Mouse (Mus musculus) R1 (cell line): ENCODE results near the gene Gabrb1.
A peak's percentile ranks its signal among the peaks of the same experiment; 100 is the strongest.
"Not testable (repeated sequence)": the region's sequence is repeated elsewhere in the genome, so short reads cannot be mapped to it uniquely, and the experiment has no call there.

Experiments used
- DNase-seq: peaks from one replicate; pipeline ENCODE4 v3.0.0-alpha.2; 2018; ENCODE audit warnings: low read depth, low spot score

Gene Gabrb1

GRCm38 (mm10) chr5:72036954-72037353 is 379.0 kb downstream of the Gabrb1 start:
- DNase-seq: no peak

- no peak for DNase-seq
Observed at GRCm38 (mm10) chr5:72043226-72044151, 385.6 kb downstream of the Gabrb1 start.

GRCm38 (mm10) chr5:72046261-72046660 is 388.3 kb downstream of the Gabrb1 start:
- DNase-seq: no peak

- DNase-seq: no peak
Observed at GRCm38 (mm10) chr5:72064079-72064478, 406.2 kb downstream of the Gabrb1 start.

- no peak for DNase-seq
Observed at GRCm38 (mm10) chr5:72068826-72069225, 410.9 kb downstream of the Gabrb1 start.

- not testable (repeated sequence) for DNase-seq
Observed at GRCm38 (mm10) chr5:72069398-72069797, 411.5 kb downstream of the Gabrb1 start.

GRCm38 (mm10) chr5:72076781-72077180 is 418.9 kb downstream of the Gabrb1 start:
- no peak for DNase-seq

GRCm38 (mm10) chr5:72086518-72086917 is 428.6 kb downstream of the Gabrb1 start:
- DNase-seq: no peak

- DNase-seq: peak; percentile 4
Observed at GRCm38 (mm10) chr5:72094582-72094981, 436.7 kb downstream of the Gabrb1 start.

GRCm38 (mm10) chr5:72095015-72095414 is 437.1 kb downstream of the Gabrb1 start:
- DNase-seq: no peak

- peak; percentile 9 for DNase-seq
Observed at GRCm38 (mm10) chr5:72104274-72104921, 446.5 kb downstream of the Gabrb1 start.

- DNase-seq: no peak
Observed at GRCm38 (mm10) chr5:72122414-72123037, 464.6 kb downstream of the Gabrb1 start.

- no peak for DNase-seq
Observed at GRCm38 (mm10) chr5:72126681-72127080, 468.8 kb downstream of the Gabrb1 start.

GRCm38 (mm10) chr5:72133906-72134305 is 476.0 kb downstream of the Gabrb1 start:
- peak; percentile 72 for DNase-seq

- no peak for DNase-seq
Observed at GRCm38 (mm10) chr5:72138256-72138655, 480.3 kb downstream of the Gabrb1 start.

- DNase-seq: no peak
Observed at GRCm38 (mm10) chr5:72139619-72140018, 481.7 kb downstream of the Gabrb1 start.

GRCm38 (mm10) chr5:72148679-72149078 is 490.8 kb downstream of the Gabrb1 start:
- no peak for DNase-seq

GRCm38 (mm10) chr5:72150870-72151269 is 493.0 kb downstream of the Gabrb1 start:
- DNase-seq: no peak

GRCm38 (mm10) chr5:72155686-72156085 is 497.8 kb downstream of the Gabrb1 start:
- peak; percentile 92 for DNase-seq

GRCm38 (mm10) chr5:72156598-72156997 is 498.7 kb downstream of the Gabrb1 start:
- DNase-seq: no peak

GRCm38 (mm10) chr5:72158667-72159066 is 500.8 kb downstream of the Gabrb1 start:
- DNase-seq: no peak

- DNase-seq: no peak
Observed at GRCm38 (mm10) chr5:72159537-72159936, 501.6 kb downstream of the Gabrb1 start.
